Mouse (Mus musculus) large intestine, adult 2 months (tissue): ENCODE data around the gene Actr1a. TPM values are rescaled to one million over a fixed set of nuclear protein-coding genes. Genes with fewer than 3 reads are reported as not detected.

Experiments
- DNase-seq: peaks from one replicate; pipeline ENCODE4 v3.0.0-alpha.2; 2012; ENCODE audit warnings: low read depth, low spot score
- WGBS: fragments of 180-500 bp; shearing (Covaris S2); methylation state at CpG from one replicate; pipeline ENCODE4 v1.1.7; 2018; 5-methylcytosine and 5-hydroxymethylcytosine counted together
- polyA plus RNA-seq: library from polyadenylated mRNA; depleted of rRNA; stranded (reverse); fragments of >200 nt; gene quantifications from 2 replicates; pipeline ENCODE4 v1.2.3, GENCODE M21; 2012; rRNA removed

Actr1a gene
- polyA plus RNA-seq, result 105 and 119 TPM in 2 replicates

DNA sequence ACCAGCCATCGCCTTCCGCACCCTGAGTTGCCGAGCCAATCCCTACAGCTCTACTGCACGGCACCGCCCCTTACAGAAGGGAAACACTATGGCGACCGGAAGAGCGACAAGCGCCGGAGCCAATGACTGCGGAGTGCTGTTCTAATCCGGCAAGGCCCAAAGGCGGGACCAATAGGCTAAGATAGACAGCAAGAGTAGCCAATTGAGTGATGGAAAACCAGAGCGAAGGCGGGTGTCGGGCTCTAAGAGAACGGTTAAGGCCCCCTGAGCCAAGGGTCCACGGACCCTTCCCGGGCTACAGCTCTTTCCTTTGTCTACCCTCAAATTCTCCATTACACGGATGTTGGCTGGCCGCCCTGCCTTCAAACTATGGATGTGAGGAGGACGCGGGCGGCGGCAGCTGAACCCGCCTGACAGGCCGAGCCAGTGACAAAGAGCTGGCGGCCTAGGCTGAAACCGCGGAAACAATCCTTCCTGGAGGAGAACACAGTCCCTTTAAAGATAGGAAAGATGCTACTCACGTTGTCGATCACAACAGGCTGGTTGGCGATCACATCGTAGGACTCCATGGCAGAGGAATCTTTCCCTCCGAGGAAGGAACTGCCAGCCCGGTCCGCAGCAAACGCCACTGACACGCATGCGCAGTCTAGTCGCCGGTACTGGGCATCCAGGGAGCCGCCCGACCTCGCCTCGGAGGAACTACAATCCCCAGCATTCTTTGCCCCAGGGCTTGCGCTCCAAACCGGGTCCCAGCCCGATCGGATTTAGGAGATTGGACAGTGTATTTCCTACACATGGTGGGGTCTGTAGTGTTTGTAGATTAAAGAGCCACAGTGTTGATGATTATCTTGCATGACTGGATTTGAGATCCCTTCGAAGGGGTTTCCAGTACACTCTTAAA lies at the start of gene Actr1a:
Actr1a (minus strand) TSS at position 640 of the 901 bp plus-strand sequence.
- peak; percentile 99 for DNase-seq

DNA sequence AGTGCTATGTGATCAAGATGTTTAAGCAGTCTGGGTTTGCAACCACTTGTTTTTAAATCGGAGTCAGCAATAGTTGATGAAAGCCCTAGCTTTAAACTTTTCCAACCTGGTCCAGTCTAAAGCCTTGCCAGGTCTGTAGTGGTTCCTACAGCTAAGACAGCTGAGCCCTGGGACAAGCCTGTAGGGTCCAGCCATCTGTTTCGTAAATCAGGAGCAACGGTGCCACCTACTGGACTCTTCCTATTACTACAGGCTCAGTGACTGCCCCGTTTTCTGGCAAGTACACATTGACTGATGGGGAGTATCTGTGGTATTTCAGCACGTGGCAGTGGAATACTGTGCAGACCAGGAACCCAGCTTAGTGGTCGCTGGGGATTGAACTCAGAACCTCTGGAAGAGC lies 48.7 kb upstream of the Actr1a start:
- peak; percentile 43 for DNase-seq
- 20% methylated on average over 6 of the region's 6 CpGs for WGBS

More for the DNA sequence above, at the start of gene Actr1a:
- WGBS, result under 1% methylated on average over 51 of the region's 51 CpGs

DNA sequence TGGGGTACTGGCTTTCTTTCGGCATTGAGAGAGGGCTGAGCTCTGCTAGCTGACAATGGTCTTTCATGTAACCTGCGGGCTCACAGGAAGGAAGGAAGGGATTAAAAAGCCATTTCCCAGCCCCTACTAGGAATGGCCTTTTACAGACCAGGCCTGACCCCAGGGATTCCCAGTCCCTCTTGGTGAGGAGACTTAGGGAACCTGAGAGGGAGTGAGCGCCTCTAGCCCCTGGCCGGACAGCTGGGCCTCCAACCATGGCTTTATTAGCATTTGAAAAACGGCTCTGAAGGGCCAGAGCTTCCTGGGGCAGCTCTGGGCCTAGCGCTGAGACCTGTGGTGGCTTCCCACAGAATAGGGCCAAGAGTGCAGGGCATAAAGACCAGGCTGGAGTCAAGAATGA lies 48.0 kb upstream of the Actr1a start:
- 75% methylated on average over 6 of the region's 6 CpGs for WGBS
- DNase-seq, result no peak

DNA sequence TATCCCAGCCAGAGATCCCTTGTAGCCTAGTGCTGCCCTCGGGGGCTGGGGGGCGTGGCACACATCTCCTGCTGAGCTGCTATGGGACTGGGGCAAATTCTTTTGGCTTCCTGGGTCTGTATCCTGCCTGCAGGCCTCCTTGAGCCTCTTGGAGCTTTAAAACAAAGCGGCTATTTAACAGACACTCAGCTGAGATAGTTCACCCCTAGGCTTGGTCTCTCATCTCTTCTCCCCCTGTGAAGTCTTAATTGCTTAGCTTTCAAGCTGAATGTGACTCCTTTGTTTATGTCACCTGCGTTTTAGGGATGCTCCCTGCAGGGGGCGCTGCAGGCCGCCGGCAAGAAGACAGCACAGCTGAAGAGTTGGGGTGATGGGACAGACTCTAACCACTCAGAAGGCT lies 39.9 kb upstream of the Actr1a start:
- no peak for DNase-seq
- 30% methylated on average over 7 of the region's 7 CpGs for WGBS

DNA sequence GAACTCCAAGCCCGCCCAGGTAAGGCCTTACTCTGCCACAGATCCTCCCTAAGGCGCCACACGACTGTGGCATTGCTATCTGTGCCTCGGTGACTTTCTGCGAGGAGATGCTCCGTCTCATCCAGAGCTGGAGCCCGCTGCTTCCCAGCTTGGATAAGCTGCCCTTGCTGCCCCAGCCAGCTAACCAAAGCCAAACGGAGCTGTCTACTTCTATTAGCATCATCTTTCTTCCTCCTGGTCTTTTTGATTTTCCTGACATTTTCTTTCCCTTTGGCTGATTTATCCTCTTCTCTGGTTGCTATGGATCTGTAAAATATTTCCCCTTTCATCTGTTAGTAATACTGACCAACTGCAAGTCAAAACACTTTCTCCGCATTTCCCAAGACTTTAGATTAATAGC lies 39.0 kb upstream of the Actr1a start:
- DNase-seq, result no peak
- 89% methylated on average over 9 of the region's 9 CpGs for WGBS

DNA sequence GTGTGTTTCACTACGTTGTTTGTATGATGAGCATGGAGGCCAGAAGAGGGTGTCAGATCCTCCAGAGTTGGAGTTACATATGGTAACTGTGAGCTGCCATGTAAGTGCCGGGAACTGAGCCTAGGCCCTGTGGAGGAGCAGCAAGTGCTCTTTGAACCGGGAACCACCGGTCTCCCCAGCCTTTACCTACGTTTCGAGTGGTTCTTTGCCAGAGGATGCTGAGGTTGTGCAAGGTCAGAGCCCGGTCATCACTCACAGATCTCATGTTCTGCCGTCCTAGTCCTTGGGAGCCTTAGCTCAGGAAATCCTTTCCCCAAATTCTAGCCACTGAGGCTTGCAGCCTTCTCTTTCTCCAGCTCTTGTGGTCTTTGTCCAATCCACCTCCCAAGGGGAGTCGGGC lies 38.6 kb upstream of the Actr1a start:
- DNase-seq, result no peak
- WGBS, result 81% methylated on average over 9 of the region's 9 CpGs

DNA sequence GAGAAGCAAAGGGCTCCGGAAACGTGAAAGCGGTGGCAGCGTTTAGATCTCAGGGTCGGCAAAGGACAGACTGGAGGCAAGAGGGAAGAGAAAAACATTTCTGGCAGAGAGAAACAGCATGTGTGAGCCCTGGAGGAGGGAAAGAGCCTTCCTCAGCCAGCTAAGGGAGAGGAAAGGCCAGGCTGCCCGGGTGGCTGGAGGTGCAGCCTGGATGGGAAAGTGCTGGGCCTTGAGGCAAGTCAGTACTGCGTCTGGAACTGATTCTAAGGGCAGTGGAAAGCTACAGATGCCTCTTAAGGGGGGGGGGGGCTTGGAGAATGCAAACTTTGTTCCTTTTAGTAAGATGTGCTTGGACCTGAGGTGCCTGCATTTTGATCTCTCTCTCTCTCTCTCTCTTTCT lies 38.2 kb upstream of the Actr1a start:
- no peak for DNase-seq
- WGBS, result 82% methylated on average over 7 of the region's 7 CpGs

DNA sequence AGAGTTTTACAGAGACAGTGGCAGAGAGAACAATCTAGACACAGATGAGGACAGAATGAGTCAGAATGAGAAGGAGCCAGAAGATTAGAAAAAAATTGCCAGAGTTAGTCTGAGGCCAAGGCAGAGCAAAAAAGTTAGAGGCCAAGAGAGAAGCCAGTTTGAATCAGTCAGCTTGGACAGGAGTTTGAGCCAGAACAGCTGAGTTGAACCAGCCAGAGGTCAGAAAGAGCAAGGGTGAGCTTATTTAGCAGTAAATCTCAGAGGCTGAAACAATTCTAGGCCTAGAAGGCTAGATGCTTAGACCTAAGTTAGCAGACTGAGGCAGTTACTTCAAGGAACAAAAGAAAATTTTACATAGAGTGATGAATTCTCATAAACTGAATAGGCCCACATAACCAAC lies 33.7 kb upstream of the Actr1a start:
- no peak for DNase-seq

DNA sequence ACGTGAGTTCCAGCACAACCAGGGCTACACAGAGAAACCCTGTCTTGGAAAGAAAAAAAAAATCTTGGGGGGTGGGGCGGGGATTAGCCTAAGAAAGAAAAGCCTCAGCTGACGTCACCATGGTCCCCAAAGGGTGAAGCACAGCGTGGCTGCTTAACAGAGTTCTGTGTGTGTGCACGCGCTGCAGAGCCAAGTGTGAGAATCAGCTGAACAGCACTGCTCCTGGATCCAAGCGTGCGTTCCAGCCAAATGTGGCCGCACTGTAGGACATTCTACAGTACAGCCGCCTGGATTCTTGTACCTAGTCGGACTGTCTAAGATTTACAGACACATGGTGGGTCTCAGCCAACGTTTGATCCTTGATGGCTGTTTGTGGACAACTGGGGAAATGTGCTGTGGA lies 30.9 kb upstream of the Actr1a start:
- 92% methylated on average over 12 of the region's 12 CpGs for WGBS
- DNase-seq, result no peak

DNA sequence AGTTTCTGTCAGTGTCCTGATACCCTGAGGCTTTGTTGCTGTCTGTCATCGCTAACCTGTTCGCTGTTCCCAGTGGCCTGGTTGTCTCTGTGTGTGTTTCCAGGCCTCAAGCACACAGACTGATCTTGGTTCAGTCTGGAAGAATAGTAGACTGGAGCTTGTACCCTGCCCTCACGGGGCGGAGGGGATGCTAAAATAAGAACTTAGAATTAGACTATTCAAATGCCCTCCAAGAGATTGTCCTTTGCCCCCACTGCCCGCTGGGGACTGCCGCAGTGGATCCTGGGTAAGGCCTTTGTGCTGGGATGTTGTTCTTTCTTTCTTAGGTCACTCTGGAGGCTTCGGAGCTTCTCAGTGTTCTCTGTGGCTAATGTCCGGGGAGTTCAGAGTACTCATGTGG lies 29.7 kb upstream of the Actr1a start:
- no peak for DNase-seq
- WGBS, result 93% methylated on average over 8 of the region's 8 CpGs

DNA sequence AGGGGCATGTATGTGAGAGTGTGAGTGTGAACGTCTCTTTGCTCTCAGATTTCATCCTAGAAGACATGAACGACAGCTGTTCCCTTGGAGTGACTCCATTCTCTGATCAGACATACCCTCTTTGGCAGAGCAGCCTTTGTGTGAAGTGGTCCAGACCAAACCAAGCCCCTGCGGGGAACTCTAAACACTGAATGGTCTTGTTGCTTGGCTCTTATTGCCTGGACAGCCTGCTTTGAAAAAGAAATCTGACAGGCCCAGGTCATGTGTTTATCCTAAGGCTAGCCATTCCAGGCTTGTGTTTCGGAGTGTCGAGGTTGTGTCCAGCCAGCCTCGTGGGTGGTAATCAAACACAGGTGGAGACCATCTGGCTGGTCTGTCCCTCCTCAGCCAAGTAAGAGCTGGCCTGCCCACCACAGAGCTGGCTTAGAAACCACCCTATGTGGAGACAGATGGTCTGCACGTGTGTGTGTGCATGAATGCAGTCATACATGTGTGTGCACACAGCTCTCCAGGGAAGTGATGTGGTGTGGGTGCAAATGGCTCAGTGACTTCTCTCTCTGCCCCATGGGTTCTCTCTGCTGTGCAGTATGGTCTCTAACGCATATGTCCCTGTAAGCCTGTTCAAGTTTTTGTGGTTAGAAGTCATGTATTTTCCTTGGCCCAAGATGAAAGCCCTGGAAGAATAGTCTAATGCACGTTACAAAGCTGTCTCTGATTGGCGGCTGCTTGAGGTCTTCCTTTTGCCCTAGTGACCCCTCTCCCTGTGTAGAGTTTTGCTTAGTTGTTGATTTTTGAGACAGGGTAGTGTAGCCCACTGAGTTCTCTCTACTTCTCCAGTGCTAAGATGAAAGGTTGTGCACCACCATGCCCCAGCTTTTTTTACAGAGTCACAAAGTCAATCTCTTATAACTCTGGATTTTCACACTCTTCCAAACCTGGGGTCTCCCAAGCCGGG lies 27.1 kb upstream of the Actr1a start:
- no peak for DNase-seq
- 61% methylated on average over 11 of the region's 11 CpGs for WGBS

DNA sequence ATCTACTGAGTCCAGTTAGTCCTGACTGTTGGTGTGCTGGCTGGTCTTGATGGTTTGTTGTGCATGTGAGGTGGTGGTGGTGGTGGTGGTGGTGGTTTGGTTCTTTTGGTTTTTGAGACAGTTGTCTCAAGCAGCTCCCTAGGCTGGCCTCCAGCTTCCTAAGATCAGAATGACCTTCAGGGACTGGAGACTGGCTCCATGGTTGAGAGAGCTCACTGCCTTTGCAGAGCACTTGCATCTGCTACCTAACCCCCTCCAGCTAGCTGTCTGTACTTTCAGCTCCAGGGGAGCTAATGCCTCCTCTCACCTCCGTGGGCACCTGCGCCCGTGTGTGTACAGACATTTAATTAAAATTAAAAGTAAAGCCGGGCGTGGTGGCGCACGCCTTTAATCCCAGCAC lies 24.9 kb upstream of the Actr1a start:
- WGBS, result 79% methylated on average over 7 of the region's 7 CpGs

DNA sequence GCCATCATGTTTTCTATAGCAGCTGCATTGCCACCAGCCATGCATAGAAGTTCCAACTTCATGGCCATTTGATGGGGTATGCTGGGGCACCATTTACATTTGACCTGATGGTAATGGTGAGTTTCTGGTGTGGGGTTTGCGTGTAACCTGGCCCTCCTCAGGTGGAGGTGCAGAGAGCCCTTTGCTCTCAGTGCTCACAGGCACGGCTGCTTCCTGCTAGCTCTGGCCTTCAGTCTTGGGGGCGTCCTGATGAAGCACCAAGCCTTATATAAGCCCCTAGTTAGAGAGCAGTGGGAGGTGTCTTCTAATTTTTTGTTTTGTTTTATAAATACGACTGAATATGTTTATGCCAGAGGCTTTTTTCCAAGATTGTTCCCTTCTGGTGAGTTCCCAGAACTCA lies 22.5 kb upstream of the Actr1a start:
- WGBS, result 72% methylated on average over 4 of the region's 4 CpGs
- no peak for DNase-seq

More for the DNA sequence above, 24.9 kb upstream of the Actr1a start:
- DNase-seq, result no peak

DNA sequence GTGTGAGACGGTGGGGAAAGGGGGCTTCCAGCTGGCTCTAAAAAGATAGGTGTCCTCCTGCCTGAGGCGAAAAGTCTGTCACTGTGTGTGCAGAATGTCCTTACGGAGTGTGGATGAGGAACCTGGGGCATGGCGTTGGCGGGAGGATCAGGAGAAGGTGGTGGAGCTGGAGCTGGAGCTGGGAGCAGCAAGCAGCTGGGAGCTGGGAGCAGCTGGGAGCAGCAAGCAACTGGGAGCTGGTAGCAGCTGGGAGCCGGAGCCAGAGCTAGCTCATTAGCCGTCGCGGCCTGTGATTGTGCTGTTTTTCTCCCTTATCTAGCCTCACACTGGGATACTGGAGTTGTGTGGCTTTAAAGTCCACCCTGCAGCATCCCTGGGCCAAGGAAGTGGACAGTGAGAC lies 20.7 kb upstream of the Actr1a start:
- no peak for DNase-seq
- 84% methylated on average over 9 of the region's 9 CpGs for WGBS

DNA sequence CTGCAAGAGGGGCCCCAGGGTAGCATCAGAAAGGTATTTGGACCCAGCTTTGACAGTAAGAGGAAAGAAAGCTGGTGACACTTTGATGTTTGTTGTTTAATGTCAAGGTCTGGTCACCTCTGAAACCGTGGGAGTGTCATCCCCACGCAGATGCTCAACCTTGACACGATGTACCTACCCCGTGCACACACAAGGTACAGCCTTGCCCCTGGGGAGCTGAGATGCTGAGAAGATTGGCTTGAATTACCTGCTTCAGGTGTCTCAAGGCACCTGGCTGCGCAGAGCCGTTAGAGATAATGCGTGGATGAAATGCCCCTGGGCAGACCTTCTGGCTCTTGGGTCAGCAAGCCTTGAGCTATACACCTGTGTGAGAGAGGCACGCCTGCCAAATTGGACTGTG lies 18.9 kb upstream of the Actr1a start:
- WGBS, result 89% methylated on average over 8 of the region's 8 CpGs
- DNase-seq, result no peak

DNA sequence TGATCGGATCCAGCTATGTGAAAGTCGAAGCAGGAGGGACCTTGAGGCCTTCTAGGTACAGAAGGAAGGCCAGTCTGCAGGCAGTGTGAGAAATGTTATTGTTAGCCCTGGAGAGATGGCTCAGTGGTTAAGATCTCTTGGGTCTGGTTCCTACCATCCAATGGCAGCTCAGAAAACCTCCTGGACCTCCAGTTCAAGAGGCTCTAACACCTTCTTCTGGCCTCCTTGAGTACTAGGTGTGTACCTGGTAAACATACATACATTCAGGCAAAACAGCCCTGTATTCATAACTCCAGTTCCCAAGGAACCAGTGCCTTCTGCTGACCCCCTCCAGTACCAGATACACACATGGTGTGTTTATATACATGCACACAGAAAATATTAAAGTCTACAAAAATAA lies 18.4 kb upstream of the Actr1a start:
- 82% methylated on average over 2 of the region's 2 CpGs for WGBS
- no peak for DNase-seq

DNA sequence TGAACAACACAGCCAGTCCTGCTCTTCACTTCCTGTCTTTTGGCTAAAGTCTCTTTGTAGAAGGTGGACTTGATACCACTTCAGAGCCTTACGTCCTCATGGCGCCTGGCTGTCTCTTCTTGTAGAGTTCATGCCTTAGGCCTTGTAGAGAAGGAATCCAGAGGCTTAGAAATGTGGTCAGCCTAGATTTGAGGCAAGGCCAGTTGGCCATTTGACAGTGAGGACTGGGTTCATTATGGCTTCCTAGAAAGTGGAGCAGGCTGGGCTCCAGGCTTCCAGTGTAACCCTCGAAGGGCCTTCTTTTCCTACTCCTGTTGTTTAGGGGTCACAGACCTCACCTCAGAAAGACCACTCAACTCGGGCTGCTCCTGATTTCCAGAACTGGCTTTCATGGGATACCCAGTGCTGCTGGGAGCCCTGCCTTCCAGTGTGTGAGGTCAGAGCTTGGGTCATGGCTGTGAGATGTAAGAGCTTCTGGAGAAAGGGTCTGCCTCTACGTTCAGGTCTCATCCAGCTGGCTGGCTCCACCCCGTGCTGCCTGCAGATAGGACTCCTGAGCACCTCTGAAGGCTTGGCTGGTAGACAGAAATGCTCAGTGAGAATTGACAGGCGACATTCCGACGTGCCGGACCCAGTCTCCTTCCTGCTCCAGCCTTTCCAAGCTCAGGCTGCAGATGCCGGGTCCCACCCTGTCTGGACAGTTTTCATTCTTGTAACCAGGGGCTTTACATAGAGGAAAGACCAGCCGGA lies 16.7 kb upstream of the Actr1a start:
- DNase-seq, result no peak
- 80% methylated on average over 12 of the region's 12 CpGs for WGBS

DNA sequence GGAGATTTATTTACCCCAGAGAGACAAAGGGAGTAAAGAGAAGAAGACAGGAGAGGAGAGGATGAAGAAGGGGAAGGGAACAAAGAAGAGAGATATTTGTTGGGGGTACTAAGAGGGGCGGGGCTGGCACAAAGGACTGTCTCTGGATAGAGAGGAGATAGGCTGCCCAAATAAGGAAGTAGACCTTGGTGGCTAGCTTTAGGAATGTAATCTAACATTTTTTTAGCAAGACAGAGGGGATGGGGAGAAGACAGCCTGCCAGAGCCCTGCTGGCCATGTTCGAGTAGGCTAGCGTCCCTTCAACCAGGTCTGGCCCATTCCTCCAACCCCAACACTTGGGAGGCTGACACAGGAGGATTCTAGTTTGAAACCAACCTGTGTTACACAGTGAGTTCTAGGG lies 14.0 kb upstream of the Actr1a start:
- DNase-seq, result no peak
- WGBS, result 72% methylated on average over 3 of the region's 3 CpGs

DNA sequence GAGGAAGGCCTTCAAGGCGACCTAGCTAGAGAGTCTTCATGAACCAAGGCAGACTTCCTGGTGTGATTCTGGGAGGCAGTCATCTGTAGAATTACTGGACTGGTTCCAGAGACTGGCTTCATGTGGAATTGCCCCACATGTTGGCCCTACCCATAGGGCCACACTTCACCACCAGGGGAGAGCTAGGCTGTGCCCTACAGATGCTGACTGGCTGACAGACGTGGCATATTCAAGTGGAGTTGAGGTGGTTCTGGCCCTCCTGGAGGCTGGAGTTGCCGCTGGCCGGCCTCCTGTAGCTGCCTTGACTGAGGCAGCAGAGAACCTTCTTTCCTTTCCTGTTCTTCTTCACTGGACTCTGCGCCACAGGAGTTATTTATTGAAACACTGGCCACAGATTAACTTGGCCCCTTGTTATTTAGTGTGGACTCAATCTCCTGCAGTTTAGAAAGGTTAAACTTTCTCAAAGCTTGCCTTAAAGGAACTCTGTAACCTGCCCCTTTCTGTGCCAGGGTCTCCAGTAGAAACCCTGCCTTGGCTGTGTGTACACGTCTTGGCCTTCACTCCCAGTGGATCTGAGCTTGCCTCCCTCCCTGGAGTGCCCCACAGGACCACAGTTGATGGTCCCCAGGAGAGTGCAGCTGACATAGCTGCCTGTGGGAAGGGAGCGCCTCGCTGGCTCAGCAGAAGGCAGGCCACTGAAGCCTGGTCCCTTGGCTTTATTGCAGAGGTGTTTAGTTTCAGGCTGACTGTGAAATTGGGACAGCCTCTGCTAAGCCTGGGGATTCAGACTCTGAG lies 11.2 kb upstream of the Actr1a start:
- 77% methylated on average over 8 of the region's 8 CpGs for WGBS
- DNase-seq, result no peak
